Mouse (Mus musculus): ENCODE data around the gene Vmn2r86.
"Not testable (repeated sequence)": the region's sequence is repeated elsewhere in the genome, so short reads cannot be mapped to it uniquely, and the experiment has no call there.

Vmn2r86 gene

GRCm38 (mm10) chr10:130455950-130456349, at the start of gene Vmn2r86:
Vmn2r86 (minus strand) TSS chr10:130456050.
- not testable (repeated sequence) for DNase-seq (ENCODE audit: low spot score in 2 of 2)

- no peak for DNase-seq (ENCODE audit: low spot score in 2 of 2)
Measured at GRCm38 (mm10) chr10:130497296-130497695, 41.4 kb upstream of the Vmn2r86 start, which contains the start of gene Vmn2r87. Vmn2r87 (minus strand) TSS chr10:130497396.

GRCm38 (mm10) chr10:130470311-130470760, 14.5 kb upstream of the Vmn2r86 start:
- no peak for DNase-seq (ENCODE audit: low spot score in 2 of 2)

GRCm38 (mm10) chr10:130444776-130445175, 11.1 kb downstream of the Vmn2r86 start:
- DNase-seq (ENCODE audit: low spot score in 2 of 2): no peak

GRCm38 (mm10) chr10:130434185-130434898, 21.5 kb downstream of the Vmn2r86 start:
- not testable (repeated sequence) for DNase-seq (ENCODE audit: low spot score in 2 of 2)

- DNase-seq (ENCODE audit: low spot score in 2 of 2): not testable (repeated sequence)
Measured at GRCm38 (mm10) chr10:130429603-130430002, 26.2 kb downstream of the Vmn2r86 start, which contains the start of gene Vmn2r85. Vmn2r85 (minus strand) TSS chr10:130429703.

- not testable (repeated sequence) for DNase-seq (ENCODE audit: low spot score in 2 of 2)
Measured at GRCm38 (mm10) chr10:130422368-130422767, 33.5 kb downstream of the Vmn2r86 start.

- no peak for DNase-seq (ENCODE audit: low spot score in 2 of 2)
Measured at GRCm38 (mm10) chr10:130420401-130420800, 35.4 kb downstream of the Vmn2r86 start.

GRCm38 (mm10) chr10:130419954-130420353, 35.9 kb downstream of the Vmn2r86 start:
- DNase-seq (ENCODE audit: low spot score in 2 of 2): not testable (repeated sequence)

- DNase-seq (ENCODE audit: low spot score in 2 of 2): not testable (repeated sequence)
Measured at GRCm38 (mm10) chr10:130416352-130416751, 39.5 kb downstream of the Vmn2r86 start.

GRCm38 (mm10) chr10:130412167-130412698, 43.6 kb downstream of the Vmn2r86 start:
- not testable (repeated sequence) for DNase-seq (ENCODE audit: low spot score in 2 of 2)

GRCm38 (mm10) chr10:130394232-130394631, 61.6 kb downstream of the Vmn2r86 start, which contains the start of gene Vmn2r84:
Vmn2r84 (minus strand) TSS chr10:130394332.
- DNase-seq (ENCODE audit: low spot score in 2 of 2): no peak

Data from heart, adult 9 months (tissue).